Mouse (Mus musculus) ovary, adult 2 months (tissue): ENCODE results near the gene Spin2d. TPM values are rescaled to one million over a fixed set of nuclear protein-coding genes. Genes with fewer than 3 reads are reported as not detected.

Experiments used
- polyA plus RNA-seq: library from polyadenylated mRNA; depleted of rRNA; stranded (reverse); fragments of >200 nt; gene quantifications from 2 replicates; pipeline ENCODE4 v1.2.3, GENCODE M21; 2012; rRNA removed

Spin2d gene
- polyA plus RNA-seq = not detected in 2 replicates

DNA sequence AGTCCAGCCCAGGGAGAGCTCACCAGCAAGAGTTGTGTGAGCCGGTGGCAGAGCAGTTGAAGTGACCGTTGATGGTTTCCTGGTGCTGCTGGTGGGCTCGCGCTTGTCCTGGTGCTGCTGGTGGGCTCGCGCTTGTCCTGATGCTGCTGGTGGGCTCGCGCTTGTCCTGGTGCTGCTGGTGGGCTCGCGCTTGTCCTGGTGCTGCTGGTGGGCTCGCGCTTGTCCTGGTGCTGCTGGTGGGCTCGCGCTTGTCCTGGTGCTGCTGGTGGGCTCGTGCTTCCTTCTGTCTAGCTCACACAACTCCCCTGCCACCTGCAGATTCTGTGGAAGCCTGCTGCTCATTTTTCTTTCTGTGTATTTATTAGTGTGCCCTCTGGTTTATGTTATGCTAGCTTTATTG, at the start of gene Spin2d:
Spin2d (minus strand) TSS at position 101 of the 400 bp plus-strand sequence.

DNA sequence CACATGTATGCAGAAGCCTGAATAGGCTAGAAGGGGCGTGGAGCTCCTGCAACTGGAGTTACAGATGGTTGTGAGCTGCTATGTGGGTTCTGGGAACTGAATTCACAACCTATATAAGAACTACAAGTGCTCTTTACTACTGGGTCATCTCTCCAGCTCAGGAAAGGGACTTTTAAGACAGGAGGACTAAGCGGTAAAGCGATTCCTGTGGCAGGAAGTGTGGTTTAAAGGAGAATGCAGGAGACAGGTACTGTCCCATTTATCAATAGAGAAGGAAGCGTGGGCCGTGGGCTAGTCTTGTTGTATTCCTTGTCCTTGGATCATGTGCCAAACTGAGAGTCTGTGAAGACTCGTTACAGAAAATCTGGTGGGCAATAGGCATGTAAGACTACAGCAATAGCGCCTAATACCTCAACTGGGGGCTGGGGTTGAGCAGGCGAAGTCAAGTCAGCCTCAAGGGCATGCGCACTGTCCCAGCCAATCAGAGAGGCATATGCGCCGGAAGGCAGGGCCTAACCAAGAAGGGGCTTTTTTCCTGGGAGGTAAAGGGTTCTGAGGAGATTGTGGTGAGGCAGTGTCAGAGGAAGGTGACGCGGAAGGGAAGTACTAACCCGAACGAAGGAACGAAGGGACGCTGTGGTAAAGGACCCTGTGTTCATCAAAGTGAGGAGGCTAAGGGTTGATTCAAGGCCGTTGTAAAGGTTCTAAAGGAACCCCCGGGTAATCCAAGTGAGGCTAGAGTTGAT, 37.2 kb upstream of the Spin2d start, which contains the start of gene Xlr4b:
Xlr4b (plus strand) TSS at position 515 of the 746 bp plus-strand sequence.

DNA sequence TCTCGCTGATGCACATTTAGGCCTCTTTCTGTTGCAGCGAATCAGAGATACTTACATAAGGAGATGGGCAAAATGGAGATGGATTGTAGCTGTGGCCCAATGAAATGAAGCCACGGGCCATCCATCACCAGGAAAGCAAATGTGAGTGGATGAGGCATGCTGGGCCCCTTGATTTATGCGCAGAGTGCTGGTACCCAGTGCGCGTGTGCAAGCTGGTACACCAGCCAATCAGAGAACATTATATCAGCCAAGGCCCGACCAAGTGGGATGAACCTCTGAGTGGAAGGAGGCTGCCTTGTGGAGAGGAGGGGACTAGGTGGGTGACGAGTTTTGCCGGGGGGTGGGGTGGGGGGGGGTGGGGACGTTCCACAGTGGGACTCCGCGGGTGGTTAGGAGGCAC, 15.1 kb upstream of the Spin2d start, which contains the start of gene Xlr3b:
Xlr3b (plus strand) TSS at position 274 of the 400 bp plus-strand sequence.

DNA sequence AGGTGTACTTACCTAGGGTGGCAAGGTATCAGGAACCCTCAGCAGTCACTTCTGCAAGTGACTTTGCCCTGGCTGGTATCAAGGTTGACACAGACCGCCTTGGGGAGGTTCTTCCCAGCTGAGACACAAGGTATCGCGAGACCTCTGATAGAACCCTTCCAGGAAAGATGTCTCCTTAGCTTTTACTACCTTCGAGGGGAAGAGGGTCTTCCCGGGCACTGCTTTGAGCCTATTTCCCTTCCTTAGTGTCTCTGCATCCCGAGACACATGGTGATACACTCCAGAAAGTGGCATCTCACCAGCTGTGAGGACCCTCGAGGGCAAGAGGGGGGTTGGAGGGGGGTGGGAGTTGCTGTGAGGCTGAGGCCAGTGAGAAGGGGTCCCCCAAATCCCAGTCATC, 27.4 kb downstream of the Spin2d start, which contains the start of gene DXBay18:
DXBay18 (minus strand) TSS at position 101 of the 400 bp plus-strand sequence.

DNA sequence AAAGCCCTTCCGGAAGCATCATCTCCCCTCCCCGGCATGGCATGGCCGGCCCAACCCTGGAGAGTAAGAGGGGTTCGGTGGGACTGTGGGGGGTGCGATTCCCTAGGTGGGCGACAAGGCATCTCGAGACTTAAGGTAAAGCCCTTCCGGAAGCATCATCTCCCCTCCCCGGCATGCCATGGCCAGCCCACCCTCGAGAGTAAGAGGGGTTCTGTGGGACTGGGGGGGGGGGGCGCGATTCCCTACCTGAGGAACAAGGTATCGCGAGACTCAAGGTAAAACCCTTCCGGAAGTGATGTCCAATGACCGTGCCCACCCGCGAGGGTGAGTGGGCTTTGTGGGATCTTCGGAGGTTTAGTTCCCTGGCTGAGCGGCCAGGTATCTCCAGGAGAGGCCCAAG, 28.3 kb downstream of the Spin2d start, which contains the start of gene Xlr5b:
Xlr5b (plus strand) TSS at position 301 of the 400 bp plus-strand sequence.

Other genes starting within 250 kb of the Spin2d start
- gene Zfp185, start 189.7 kb downstream of the Spin2d start, polyA plus RNA-seq = 4.9 and 5.3 TPM in 2 replicates
- gene Pnma5, start 139.9 kb downstream of the Spin2d start, polyA plus RNA-seq = 0.14 and 0.17 TPM in 2 replicates
- gene Pnma3, start 112.2 kb downstream of the Spin2d start, polyA plus RNA-seq = 0.03 TPM in 1 of 2 replicates, not detected in the other
- 0.12 TPM in 1 of 2 replicates, not detected in the other for gene Xlr4a, start 94.5 kb downstream of the Spin2d start, polyA plus RNA-seq
- 0.41 and 0.93 TPM in 2 replicates for gene Xlr3a, start 79.9 kb downstream of the Spin2d start, polyA plus RNA-seq
- gene Gm14685, start 59.9 kb downstream of the Spin2d start, polyA plus RNA-seq = 0.20 TPM in 1 of 2 replicates, not detected in the other
- not detected in 2 replicates for gene Xlr5b, start 28.2 kb downstream of the Spin2d start, polyA plus RNA-seq
- gene DXBay18, start 27.5 kb downstream of the Spin2d start, polyA plus RNA-seq = 0.12 TPM in 1 of 2 replicates, not detected in the other
- 0.33 and 1.5 TPM in 2 replicates for gene Xlr3b, start 15.2 kb upstream of the Spin2d start, polyA plus RNA-seq
- gene Xlr4b, start 37.3 kb upstream of the Spin2d start, polyA plus RNA-seq = 0.17 and 0.23 TPM in 2 replicates
- gene F8a, start 51.3 kb upstream of the Spin2d start, polyA plus RNA-seq = 26.3 and 35.3 TPM in 2 replicates
- 0.09 and 0.10 TPM in 2 replicates for gene Xlr4c, start 66.1 kb upstream of the Spin2d start, polyA plus RNA-seq
- gene Xlr3c, start 88.4 kb upstream of the Spin2d start, polyA plus RNA-seq = not detected in 2 replicates
- gene Xlr5a, start 116.0 kb upstream of the Spin2d start, polyA plus RNA-seq = 0.09 TPM in 1 of 2 replicates, not detected in the other
- not detected in 2 replicates for gene Xlr5c, start 116.0 kb upstream of the Spin2d start, polyA plus RNA-seq
- gene Gm45015, start 159.9 kb upstream of the Spin2d start, polyA plus RNA-seq = not detected in 2 replicates
- gene Zfp275, start 165.6 kb upstream of the Spin2d start, polyA plus RNA-seq = 20.8 and 25.1 TPM in 2 replicates
- 0.06 TPM in 2 replicates for gene Gm18336, start 221.7 kb upstream of the Spin2d start, polyA plus RNA-seq
- 0.33 and 0.40 TPM in 2 replicates for gene Zfp92, start 234.1 kb upstream of the Spin2d start, polyA plus RNA-seq